Mouse (Mus musculus): Measurements from ENCODE around the gene Rpl12.
"Not testable (repeated sequence)": the region's sequence is repeated elsewhere in the genome, so short reads cannot be mapped to it uniquely, and the experiment has no call there.

The Rpl12 gene

GRCm38 (mm10) chr2:32982700-32983099 lies 21.3 kb downstream of the Rpl12 start:
- DNase-seq = peak in 1 of 2 experiments; percentile 30

- DNase-seq = no peak
Measured at GRCm38 (mm10) chr2:32983617-32984016, 22.3 kb downstream of the Rpl12 start.

GRCm38 (mm10) chr2:32985844-32986243 lies 24.5 kb downstream of the Rpl12 start:
- no peak for DNase-seq

GRCm38 (mm10) chr2:32989376-32989775 lies 28.0 kb downstream of the Rpl12 start:
- DNase-seq = peak in 1 of 2 experiments; percentile 20

GRCm38 (mm10) chr2:32990167-32990832 lies 28.9 kb downstream of the Rpl12 start:
- no peak for DNase-seq

- DNase-seq = peak in 1 of 2 experiments; percentile 27
Measured at GRCm38 (mm10) chr2:32992130-32992529, 30.8 kb downstream of the Rpl12 start.

- no peak for DNase-seq
Measured at GRCm38 (mm10) chr2:32997081-32997480, 35.7 kb downstream of the Rpl12 start.

GRCm38 (mm10) chr2:32997792-32998191 lies 36.4 kb downstream of the Rpl12 start:
- DNase-seq = no peak

- DNase-seq = no peak
Measured at GRCm38 (mm10) chr2:32999752-33000151, 38.4 kb downstream of the Rpl12 start.

- no peak for DNase-seq
Measured at GRCm38 (mm10) chr2:33002144-33002543, 40.8 kb downstream of the Rpl12 start.

- DNase-seq = no peak
Measured at GRCm38 (mm10) chr2:33005041-33005440, 43.7 kb downstream of the Rpl12 start.

- not testable (repeated sequence) for DNase-seq
Measured at GRCm38 (mm10) chr2:33009055-33009454, 47.7 kb downstream of the Rpl12 start.

- DNase-seq = no peak
Measured at GRCm38 (mm10) chr2:33014877-33015276, 53.5 kb downstream of the Rpl12 start.

Measured in kidney, postnatal 4 days (tissue).